Mouse (Mus musculus) neural tube, embryonic 15.5 days (tissue): ENCODE results near the gene Jmjd1c. TPM values are rescaled to one million over a fixed set of nuclear protein-coding genes. Genes with fewer than 3 reads are reported as not detected.

ENCODE experiments used
- ATAC-seq: fragments of 200-750 bp; cut with Nextera tagmentation; 2 replicates; pipeline ENCODE4 v1.8.0; 2017; ENCODE audit warnings: mild to moderate bottlenecking, moderate TSS enrichment, moderate library complexity; ENCODE audit not compliant: low FRiP score
- H3K27ac ChIP-seq: fragments of 300-500 bp; sonication (generic); replicated peaks from 2 replicates; pipeline ENCODE4 v1.5.1; 2015; ENCODE audit warnings: mild to moderate bottlenecking, inconsistent platforms
- H3K27me3 ChIP-seq: fragments of 300-500 bp; sonication (generic); replicated peaks from 2 replicates; pipeline ENCODE4 v1.6.1; 2015; ENCODE audit warnings: inconsistent platforms
- H3K36me3 ChIP-seq: fragments of 300-500 bp; sonication (generic); 2 replicates; pipeline ENCODE4 v1.6.1; 2015; ENCODE audit warnings: inconsistent platforms
- H3K4me1 ChIP-seq: fragments of 300-500 bp; sonication (generic); 2 replicates; pipeline ENCODE4 v1.6.1; 2015; ENCODE audit warnings: inconsistent platforms
- H3K4me2 ChIP-seq: fragments of 300-500 bp; sonication (generic); 2 replicates; pipeline ENCODE4 v1.6.1; 2015; ENCODE audit warnings: inconsistent platforms, mild to moderate bottlenecking, moderate library complexity
- H3K4me3 ChIP-seq: fragments of 300-500 bp; sonication (generic); replicated peaks from 2 replicates; pipeline ENCODE4 v1.5.1; 2015; ENCODE audit warnings: mild to moderate bottlenecking, inconsistent platforms
- H3K9ac ChIP-seq: fragments of 300-500 bp; sonication (generic); replicated peaks from 2 replicates; pipeline ENCODE4 v1.6.1; 2015; ENCODE audit warnings: mild to moderate bottlenecking, inconsistent platforms
- H3K9me3 ChIP-seq: fragments of 300-500 bp; sonication (generic); replicated peaks from 2 replicates; pipeline ENCODE4 v1.6.1; 2016; ENCODE audit warnings: inconsistent platforms
- WGBS: fragments of 180-500 bp; shearing (Covaris S2); methylation state at CpG from one replicate; pipeline ENCODE4 v1.1.7; 2015; ENCODE audit warnings: mixed read lengths; 5-methylcytosine and 5-hydroxymethylcytosine counted together
- polyA plus RNA-seq: library from polyadenylated mRNA; unstranded; fragments of >200 nt; fragmentation: Nextera tagmentation; extraction: Ambion mirVana; gene quantifications from 2 replicates; pipeline ENCODE4 v1.2.1, GENCODE M21; 2015

Jmjd1c gene
- polyA plus RNA-seq, 1 experiment from 2014 or later, result 50.7 TPM

- Histone ChIP-seq H3K9ac (no peak overlapping the region), H3K4me1 (peaks cover 7% of the 10 kb centered on the region; the same call in 1 of the 2 replicates), H3K9me3 (no peaks in the 10 kb centered on the region), H3K4me2 (no peak overlapping the region), H3K27me3 (no peaks in the 10 kb centered on the region), H3K27ac (no peak overlapping the region), H3K36me3 (no peaks in the 10 kb centered on the region), H3K4me3 (no peak overlapping the region)
- WGBS, result 83% methylated on average over 4 of the region's 4 CpGs
- ATAC-seq, result no peak
Measured at GRCm38 (mm10) chr10:67145623-67146022, 49.7 kb downstream of the Jmjd1c start.

- Histone ChIP-seq H3K4me2 (no peak overlapping the region), H3K27me3 (no peaks in the 10 kb centered on the region), H3K9ac (no peak overlapping the region), H3K4me1 (0 out of 2 replicates have a peak, but pooled peaks cover 3% of the 10 kb centered on the region), H3K36me3 (peaks cover 3% of the 10 kb centered on the region; the same call in 1 of the 2 replicates), H3K9me3 (no peaks in the 10 kb centered on the region), H3K4me3 (no peak overlapping the region), H3K27ac (no peak overlapping the region)
- no peak for ATAC-seq
- WGBS, result 93% methylated on average over 3 of the region's 3 CpGs
Measured at GRCm38 (mm10) chr10:67151766-67152165, 55.8 kb downstream of the Jmjd1c start.

- Histone ChIP-seq H3K27ac (no peak overlapping the region), H3K9me3 (no peaks in the 10 kb centered on the region), H3K27me3 (no peaks in the 10 kb centered on the region), H3K4me1 (0 out of 2 replicates have a peak, but pooled peaks cover 2% of the 10 kb centered on the region), H3K36me3 (peaks cover 5% of the 10 kb centered on the region; the same call in 1 of the 2 replicates), H3K4me2 (no peak overlapping the region), H3K4me3 (no peak overlapping the region), H3K9ac (no peak overlapping the region)
- no peak for ATAC-seq
- 93% methylated on average over 3 of the region's 3 CpGs for WGBS
Measured at GRCm38 (mm10) chr10:67154647-67155046, 58.7 kb downstream of the Jmjd1c start.

- Histone ChIP-seq H3K27me3 (no peaks in the 10 kb centered on the region), H3K36me3 (no peaks in the 10 kb centered on the region), H3K4me3 (no peak overlapping the region), H3K27ac (no peak overlapping the region), H3K9ac (no peak overlapping the region), H3K4me2 (no peak overlapping the region), H3K9me3 (no peaks in the 10 kb centered on the region), H3K4me1 (no peaks in the 10 kb centered on the region)
- WGBS, result 89% methylated on average over 1 of the region's 1 CpGs
- ATAC-seq, result no peak
Measured at GRCm38 (mm10) chr10:67174049-67174448, 78.1 kb downstream of the Jmjd1c start.

- no peaks in the 10 kb centered on the region for H3K4me1 ChIP-seq
- no peak overlapping the region for H3K27ac ChIP-seq
- H3K9me3 ChIP-seq, result no peaks in the 10 kb centered on the region
- H3K27me3 ChIP-seq, result no peaks in the 10 kb centered on the region
- H3K36me3 ChIP-seq, result no peaks in the 10 kb centered on the region
- no peak overlapping the region for H3K4me2 ChIP-seq
- no peak overlapping the region for H3K4me3 ChIP-seq
- ATAC-seq, result no peak
- 87% methylated on average over 7 of the region's 7 CpGs for WGBS
- H3K9ac ChIP-seq, result no peak overlapping the region
Measured at GRCm38 (mm10) chr10:67176031-67176430, 80.1 kb downstream of the Jmjd1c start.

GRCm38 (mm10) chr10:67176932-67177331 lies 81.0 kb downstream of the Jmjd1c start:
- Histone ChIP-seq H3K9me3 (no peaks in the 10 kb centered on the region), H3K27ac (no peak overlapping the region), H3K4me3 (no peak overlapping the region), H3K27me3 (no peaks in the 10 kb centered on the region), H3K4me2 (no peak overlapping the region), H3K9ac (no peak overlapping the region), H3K4me1 (0 out of 2 replicates have a peak, but pooled peaks cover 5% of the 10 kb centered on the region), H3K36me3 (no peaks in the 10 kb centered on the region)
- 91% methylated on average over 3 of the region's 3 CpGs for WGBS
- no peak for ATAC-seq

- Histone ChIP-seq H3K4me3 (no peak overlapping the region), H3K4me1 (0 out of 2 replicates have a peak, but pooled peaks cover 5% of the 10 kb centered on the region), H3K27me3 (no peaks in the 10 kb centered on the region), H3K4me2 (no peak overlapping the region), H3K9me3 (no peaks in the 10 kb centered on the region), H3K36me3 (no peaks in the 10 kb centered on the region), H3K9ac (no peak overlapping the region), H3K27ac (no peak overlapping the region)
- no peak for ATAC-seq
- 80% methylated on average over 4 of the region's 4 CpGs for WGBS
Measured at GRCm38 (mm10) chr10:67177410-67177809, 81.5 kb downstream of the Jmjd1c start.

GRCm38 (mm10) chr10:67180021-67180420 lies 84.1 kb downstream of the Jmjd1c start:
- 92% methylated on average over 8 of the region's 8 CpGs for WGBS

GRCm38 (mm10) chr10:67180799-67181198 lies 84.9 kb downstream of the Jmjd1c start:
- Histone ChIP-seq H3K4me2 (no peak overlapping the region), H3K9ac (no peak overlapping the region), H3K27me3 (no peaks in the 10 kb centered on the region), H3K4me1 (peaks cover 14% of the 10 kb centered on the region; the same call in 1 of the 2 replicates), H3K9me3 (no peaks in the 10 kb centered on the region), H3K4me3 (no peak overlapping the region), H3K36me3 (no peaks in the 10 kb centered on the region), H3K27ac (no peak overlapping the region)
- WGBS, result 75% methylated on average over 5 of the region's 5 CpGs
- no peak for ATAC-seq

More at GRCm38 (mm10) chr10:67180021-67180420, 84.1 kb downstream of the Jmjd1c start:
- H3K4me2 ChIP-seq, result no peak overlapping the region
- no peak overlapping the region for H3K27ac ChIP-seq
- no peak overlapping the region for H3K4me3 ChIP-seq
- no peaks in the 10 kb centered on the region for H3K9me3 ChIP-seq
- peaks cover 14% of the 10 kb centered on the region; the same call in 1 of the 2 replicates for H3K4me1 ChIP-seq
- H3K36me3 ChIP-seq, result no peaks in the 10 kb centered on the region
- no peak overlapping the region for H3K9ac ChIP-seq
- ATAC-seq, result no peak
- H3K27me3 ChIP-seq, result no peaks in the 10 kb centered on the region

- no peaks in the 10 kb centered on the region for H3K9me3 ChIP-seq
- peaks cover 20% of the 10 kb centered on the region for H3K4me1 ChIP-seq
- ATAC-seq, result no peak
- H3K4me2 ChIP-seq, result no peak overlapping the region
- H3K4me3 ChIP-seq, result no peak overlapping the region
- 51% methylated on average over 3 of the region's 3 CpGs for WGBS
- H3K27me3 ChIP-seq, result no peaks in the 10 kb centered on the region
- no peaks in the 10 kb centered on the region for H3K36me3 ChIP-seq
- no peak overlapping the region for H3K9ac ChIP-seq
- no peak overlapping the region for H3K27ac ChIP-seq
Measured at GRCm38 (mm10) chr10:67182651-67183050, 86.7 kb downstream of the Jmjd1c start.

- H3K9me3 ChIP-seq, result no peaks in the 10 kb centered on the region
- H3K36me3 ChIP-seq, result no peaks in the 10 kb centered on the region
- WGBS, result 75% methylated on average over 1 of the region's 1 CpGs
- H3K27me3 ChIP-seq, result no peaks in the 10 kb centered on the region
- no peak for ATAC-seq
- no peak overlapping the region for H3K9ac ChIP-seq
- H3K4me3 ChIP-seq, result no peak overlapping the region
- no peak overlapping the region for H3K4me2 ChIP-seq
- H3K27ac ChIP-seq, result no peak overlapping the region
- peaks cover 23% of the 10 kb centered on the region for H3K4me1 ChIP-seq
Measured at GRCm38 (mm10) chr10:67183086-67183485, 87.2 kb downstream of the Jmjd1c start.

- Histone ChIP-seq H3K4me3 (no peak overlapping the region), H3K9me3 (no peaks in the 10 kb centered on the region), H3K9ac (no peak overlapping the region), H3K4me2 (no peak overlapping the region), H3K36me3 (no peaks in the 10 kb centered on the region), H3K27me3 (no peaks in the 10 kb centered on the region), H3K4me1 (peaks cover 27% of the 10 kb centered on the region), H3K27ac (no peak overlapping the region)
- 56% methylated on average over 3 of the region's 3 CpGs for WGBS
- no peak for ATAC-seq
Measured at GRCm38 (mm10) chr10:67184441-67185070, 88.6 kb downstream of the Jmjd1c start.
